Mouse (Mus musculus): ENCODE results near the gene Ptges. TPM values are rescaled to one million over a fixed set of nuclear protein-coding genes. Genes with fewer than 3 reads are reported as not detected.

Gene Ptges
- polyA plus RNA-seq (2015; fragmentation: Nextera tagmentation; extraction: Ambion mirVana) = 4.6 and 4.7 TPM in 2 replicates

GRCm38 (mm10) chr2:30929483-30930045 lies at the start of gene Ptges:
Gene Ptges (minus strand): TSS chr2:30929863.

GRCm38 (mm10) chr2:30967352-30968327 lies 38.0 kb upstream of the Ptges start, which contains the start of gene Tor1a:
Gene Tor1a (minus strand): TSS chr2:30967933.

GRCm38 (mm10) chr2:30952824-30953490 lies 23.3 kb upstream of the Ptges start, which contains the start of gene Tor1b:
Gene Tor1b (plus strand): TSS chr2:30952959.

Other genes with a start within 250 kb of the Ptges start
- 2.3 and 2.4 TPM in 2 replicates for gene 1700001O22Rik, start 126.2 kb downstream of the Ptges start, polyA plus RNA-seq (2015; fragmentation: Nextera tagmentation; extraction: Ambion mirVana)
- gene Ntmt1, start 122.0 kb downstream of the Ptges start, polyA plus RNA-seq (2015; fragmentation: Nextera tagmentation; extraction: Ambion mirVana) = 96.5 and 103 TPM in 2 replicates
- gene Asb6, start 99.5 kb downstream of the Ptges start, polyA plus RNA-seq (2015; fragmentation: Nextera tagmentation; extraction: Ambion mirVana) = 44.4 and 45.8 TPM in 2 replicates
- 2.2 and 6.1 TPM in 2 replicates for gene Prrx2, start 94.9 kb downstream of the Ptges start, polyA plus RNA-seq (2015; fragmentation: Nextera tagmentation; extraction: Ambion mirVana)
- gene Tor1b, start 23.1 kb upstream of the Ptges start, polyA plus RNA-seq (2015; fragmentation: Nextera tagmentation; extraction: Ambion mirVana) = 18.2 and 19.7 TPM in 2 replicates
- gene Tor1a, start 38.1 kb upstream of the Ptges start, polyA plus RNA-seq (2015; fragmentation: Nextera tagmentation; extraction: Ambion mirVana) = 74.0 and 82.1 TPM in 2 replicates
- 75.2 and 80.2 TPM in 2 replicates for gene BC005624, start 52.3 kb upstream of the Ptges start, polyA plus RNA-seq (2015; fragmentation: Nextera tagmentation; extraction: Ambion mirVana)
- 29.9 and 32.1 TPM in 2 replicates for gene Usp20, start 52.4 kb upstream of the Ptges start, polyA plus RNA-seq (2015; fragmentation: Nextera tagmentation; extraction: Ambion mirVana)
- 31.9 and 36.8 TPM in 2 replicates for gene Fnbp1, start 212.1 kb upstream of the Ptges start, polyA plus RNA-seq (2015; fragmentation: Nextera tagmentation; extraction: Ambion mirVana)
- 27.8 and 28.2 TPM in 2 replicates for gene Gpr107, start 222.5 kb upstream of the Ptges start, polyA plus RNA-seq (2015; fragmentation: Nextera tagmentation; extraction: Ambion mirVana)

All from neural tube, postnatal 0 days (tissue).